Mouse (Mus musculus) adipocyte (in vitro differentiated cells): Measurements from ENCODE around the gene Gpr88.

Experiments used
- DNase-seq: peaks from one replicate; pipeline ENCODE4 v3.0.0-alpha.2; 2016; ENCODE audit warnings: low spot score

Gpr88 gene

DNA sequence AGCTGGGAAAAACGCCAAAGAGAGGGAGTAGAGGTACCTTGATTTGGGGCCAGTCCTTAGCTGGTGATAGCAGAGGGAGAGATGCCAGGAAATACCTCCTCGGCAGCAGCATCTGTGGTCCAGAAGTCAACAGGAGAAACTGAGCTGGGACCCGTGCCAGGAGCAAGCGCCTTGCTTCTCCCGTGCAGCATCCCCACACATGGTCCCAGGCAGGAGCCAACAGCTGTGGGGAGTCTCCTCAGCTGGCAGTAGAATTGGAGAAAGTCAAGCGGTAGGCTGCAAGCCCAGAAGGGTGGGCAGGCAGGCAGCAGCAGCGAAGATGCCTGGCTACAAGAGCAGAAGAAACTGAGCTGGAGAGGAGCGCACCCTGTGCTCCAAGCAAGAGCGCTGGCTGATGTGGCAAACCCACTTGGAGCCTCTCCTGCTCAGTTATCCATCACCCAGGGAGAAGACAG lies at the start of gene Gpr88:
Gene Gpr88, minus strand, starts transcription at position 427 of the 455 bp plus-strand sequence.
- peak; percentile 53 for DNase-seq

DNA sequence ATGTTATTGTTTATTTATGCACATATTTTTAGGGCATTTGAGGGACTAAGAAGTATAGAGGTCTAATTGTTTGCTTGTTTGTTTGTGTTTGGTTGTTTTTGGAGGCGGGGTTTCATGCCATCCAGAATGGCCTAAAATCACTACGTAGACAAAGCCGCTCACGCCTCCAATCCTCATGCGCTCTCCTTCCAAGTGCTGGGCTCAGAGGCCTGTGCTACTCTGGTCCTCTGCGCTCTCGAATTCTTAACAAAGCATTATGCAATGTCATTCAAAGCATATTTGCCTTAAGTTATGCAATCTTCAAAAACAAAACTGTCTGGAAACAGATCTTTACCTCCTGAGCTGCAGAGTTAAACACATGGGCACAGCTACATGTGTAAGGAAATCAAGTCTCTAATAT lies 49.3 kb upstream of the Gpr88 start:
- DNase-seq: no peak

DNA sequence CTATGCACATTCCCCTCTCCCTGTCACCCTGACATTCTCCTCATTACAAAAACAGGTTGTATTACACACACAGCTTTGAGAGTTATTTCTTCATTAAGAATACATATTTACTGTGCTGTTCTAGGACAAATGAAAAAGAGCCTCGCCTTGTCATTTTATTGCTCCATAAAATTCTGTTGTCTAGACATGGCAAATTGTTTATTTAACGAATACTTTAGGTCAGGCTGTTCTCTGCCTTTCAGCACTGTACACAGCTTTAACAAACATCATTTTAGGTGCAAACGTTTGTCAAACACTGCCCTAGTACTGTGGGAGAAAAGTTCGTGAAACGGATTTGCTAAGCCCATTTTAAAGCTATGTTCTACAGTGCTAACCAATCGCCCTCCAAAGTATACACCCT lies 48.5 kb upstream of the Gpr88 start:
- no peak for DNase-seq

DNA sequence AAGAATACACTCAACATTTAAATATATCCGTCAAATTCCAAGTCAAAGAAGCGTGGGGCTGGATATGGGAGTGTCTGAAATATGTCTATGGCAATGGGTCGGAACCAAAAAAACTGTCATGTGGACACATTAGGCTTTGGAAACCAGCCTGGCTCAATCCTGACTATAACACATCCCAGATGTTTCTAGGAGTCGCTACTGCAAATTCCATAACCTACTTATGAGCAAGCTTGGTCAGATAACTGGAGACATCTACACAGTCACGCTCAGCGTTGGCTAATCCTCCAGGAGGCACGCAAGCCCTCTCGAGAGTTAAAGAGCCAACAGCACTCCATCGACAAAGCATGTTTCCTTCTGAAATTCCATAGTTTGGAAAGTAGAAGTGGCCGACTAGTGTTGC lies 45.4 kb upstream of the Gpr88 start:
- peak; percentile 20 for DNase-seq

DNA sequence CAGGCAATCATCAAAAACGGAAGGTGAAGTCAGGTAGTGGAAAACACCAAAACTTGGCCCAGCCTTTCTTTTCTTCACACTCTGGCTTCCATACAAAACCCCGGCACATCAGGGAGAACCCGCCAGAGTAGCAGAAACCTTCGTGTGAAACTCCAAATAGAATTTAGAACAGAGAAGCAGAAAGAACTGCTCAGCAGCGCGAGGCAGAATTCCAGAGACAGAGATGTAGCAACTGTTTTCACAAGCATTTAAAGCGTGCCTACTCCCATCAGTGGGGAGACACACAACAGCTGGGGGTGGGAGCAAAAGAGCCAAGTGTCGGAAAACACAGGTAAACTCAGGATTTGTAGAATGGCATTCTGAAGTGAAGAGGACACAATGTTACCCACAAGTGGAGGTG lies 44.7 kb upstream of the Gpr88 start:
- no peak for DNase-seq

DNA sequence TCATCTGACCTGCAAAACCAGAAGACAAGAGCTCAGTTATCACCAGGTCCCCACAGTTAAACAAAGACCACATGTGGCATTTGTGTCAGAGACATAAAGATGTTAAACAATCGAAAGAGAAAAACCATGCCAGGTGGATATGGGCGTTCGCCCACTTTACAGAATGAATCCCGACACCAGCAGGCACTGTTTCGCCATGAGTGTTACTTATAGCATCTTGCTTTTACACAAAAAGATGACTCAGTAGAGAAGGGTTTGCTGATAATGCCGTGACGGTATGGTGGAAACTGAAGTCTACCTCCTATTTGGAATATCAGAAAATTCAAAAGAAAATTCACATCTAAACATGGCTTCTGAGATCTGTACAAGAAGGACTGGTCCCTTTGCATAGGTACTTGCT lies 43.9 kb upstream of the Gpr88 start:
- no peak for DNase-seq

DNA sequence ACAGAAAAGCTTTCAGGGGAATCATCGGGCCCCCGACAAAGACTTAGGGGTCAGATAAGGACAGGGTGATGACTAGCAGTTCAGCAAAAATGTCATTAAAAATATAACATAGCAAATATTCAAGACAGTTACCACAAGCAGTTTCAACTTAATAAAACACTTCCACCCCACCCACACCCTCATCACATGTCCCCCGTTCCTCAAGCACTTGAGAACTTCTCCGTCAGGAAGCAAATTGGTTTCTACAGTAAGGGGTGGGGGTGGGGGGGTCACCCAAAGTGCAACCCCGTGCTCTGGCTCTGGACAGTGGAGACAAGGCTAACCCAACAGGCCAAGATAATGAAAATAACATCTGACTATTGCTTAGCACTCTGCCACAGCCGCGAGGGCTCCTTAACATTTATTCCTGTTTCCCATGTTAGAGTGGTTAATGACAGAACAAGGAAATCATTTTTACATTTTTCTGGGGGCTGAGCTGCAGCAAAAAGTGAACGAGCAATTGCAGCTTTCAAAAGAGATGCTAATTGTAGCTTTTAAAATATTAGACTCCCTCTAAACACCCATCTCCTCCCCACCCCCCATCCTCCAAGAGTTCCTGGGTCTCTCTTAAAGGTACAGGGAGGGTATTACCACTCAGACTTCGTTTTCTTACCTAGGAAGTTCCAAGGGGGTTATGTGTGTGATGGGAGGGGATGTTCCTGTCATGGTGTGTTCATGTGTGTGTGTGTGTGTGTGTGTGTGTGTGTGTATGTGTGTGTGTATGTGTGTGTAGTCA lies 36.9 kb upstream of the Gpr88 start:
- no peak for DNase-seq

DNA sequence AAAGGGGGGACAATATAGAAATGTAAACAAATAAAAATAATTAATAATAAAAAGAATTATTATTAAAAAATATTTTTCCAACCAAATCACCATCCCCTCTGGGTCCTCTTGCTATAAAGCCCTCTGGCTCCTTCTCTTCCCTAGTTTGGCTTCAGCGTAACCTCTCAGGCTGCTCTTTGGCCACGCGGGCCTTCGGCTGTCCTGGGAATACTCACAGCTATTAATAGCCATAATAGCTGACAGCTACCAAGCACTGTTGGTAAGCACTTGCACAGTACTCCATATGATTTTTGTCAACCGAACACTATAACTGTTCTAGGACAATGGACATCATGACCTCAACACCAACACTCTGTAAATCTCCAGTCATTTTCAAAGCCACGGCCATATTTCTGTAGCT lies 35.5 kb upstream of the Gpr88 start:
- no peak for DNase-seq

DNA sequence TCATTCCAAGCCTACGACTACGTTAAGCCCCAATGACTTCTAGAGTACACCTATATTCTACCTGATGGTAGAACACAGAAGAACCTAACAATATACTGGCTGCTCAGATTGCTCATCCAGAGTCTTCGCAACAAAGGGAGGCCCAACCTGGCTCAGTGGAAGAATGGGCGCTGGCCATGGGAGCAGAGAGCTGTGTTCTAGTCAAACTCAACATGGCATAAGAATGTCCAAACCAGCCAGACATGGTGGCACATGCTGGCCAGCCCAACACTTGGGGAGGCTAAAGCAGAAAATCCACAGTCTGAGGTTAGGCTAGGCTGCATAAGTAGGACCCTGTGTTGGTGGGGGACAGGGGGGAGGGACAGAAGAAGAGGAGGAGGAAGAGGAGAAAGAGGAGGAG lies 31.4 kb upstream of the Gpr88 start:
- DNase-seq: no peak

DNA sequence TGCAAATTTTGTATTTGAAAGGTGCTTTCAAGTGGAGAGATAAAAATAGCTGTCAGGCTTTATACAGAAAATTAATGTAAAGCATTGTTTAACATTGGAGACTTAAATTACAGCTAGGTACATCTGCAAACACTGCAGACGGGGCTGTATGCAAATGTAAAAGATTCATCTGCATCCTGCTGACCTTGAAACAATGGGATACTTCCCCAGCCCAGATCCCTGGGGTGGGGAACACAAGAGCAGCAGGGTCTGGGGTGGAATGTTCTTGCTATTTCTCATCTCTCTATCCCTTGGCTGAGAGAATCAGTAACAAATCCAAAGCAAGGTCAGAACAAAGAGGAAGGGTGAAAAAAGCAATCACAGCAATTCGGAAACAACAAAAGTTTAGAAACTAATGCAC lies 30.7 kb upstream of the Gpr88 start:
- DNase-seq: no peak

DNA sequence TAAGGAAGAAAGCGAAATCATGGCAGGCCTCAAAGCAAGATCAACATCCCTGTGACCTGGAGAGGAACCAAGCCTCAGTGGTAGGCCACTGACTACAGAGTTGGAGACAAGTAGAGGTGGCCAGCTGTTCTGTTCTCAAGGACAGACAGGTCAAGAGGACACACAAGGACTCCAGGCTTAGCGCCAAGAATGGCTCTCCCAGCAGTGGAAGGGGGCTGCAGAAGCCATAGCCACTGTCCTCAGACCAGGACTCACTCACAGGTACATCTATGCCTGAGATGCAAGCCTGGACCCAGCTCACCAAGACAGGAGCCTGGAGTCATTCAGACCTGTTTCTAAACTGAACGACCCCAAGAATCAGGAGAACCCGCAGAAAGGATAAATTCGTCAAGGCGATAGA lies 28.4 kb upstream of the Gpr88 start:
- DNase-seq: no peak

DNA sequence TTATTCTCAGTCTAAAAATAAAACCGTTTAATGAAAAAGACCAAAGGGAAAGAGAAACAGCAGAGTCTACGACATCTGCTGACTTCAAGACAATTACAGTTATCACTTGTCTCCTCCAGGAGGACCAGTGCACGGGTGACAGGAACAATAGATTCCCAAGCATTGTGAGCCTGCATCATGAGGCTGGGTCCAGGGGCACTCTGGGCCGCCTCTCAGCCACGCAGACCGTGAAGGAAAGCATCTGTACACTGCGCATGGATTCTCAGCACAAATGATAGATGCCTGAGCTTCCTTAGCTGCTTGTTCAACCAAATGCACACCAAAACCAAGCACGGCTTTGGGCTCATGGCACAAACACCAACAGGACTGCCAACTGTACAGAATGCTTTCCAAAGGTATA lies 23.8 kb upstream of the Gpr88 start:
- DNase-seq: no peak

DNA sequence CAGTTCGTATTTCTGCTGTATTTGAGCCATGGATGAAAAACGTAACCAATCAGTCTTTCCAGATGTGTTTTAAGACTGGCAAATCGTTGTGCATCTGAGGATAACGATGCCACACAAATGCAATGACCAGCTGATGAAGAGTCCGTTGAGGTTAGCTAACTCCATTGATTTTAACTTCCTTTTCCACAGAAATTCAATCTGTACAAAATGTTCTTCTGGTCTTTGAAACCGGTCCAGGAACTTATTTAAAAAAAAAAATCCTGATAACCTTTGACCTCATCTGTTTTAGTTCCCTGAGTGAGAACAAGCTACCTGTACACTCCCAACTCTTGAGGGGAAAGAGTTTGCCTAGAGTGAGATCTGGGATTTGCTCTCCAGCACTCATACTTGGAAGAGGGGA lies 18.4 kb upstream of the Gpr88 start:
- DNase-seq: no peak

DNA sequence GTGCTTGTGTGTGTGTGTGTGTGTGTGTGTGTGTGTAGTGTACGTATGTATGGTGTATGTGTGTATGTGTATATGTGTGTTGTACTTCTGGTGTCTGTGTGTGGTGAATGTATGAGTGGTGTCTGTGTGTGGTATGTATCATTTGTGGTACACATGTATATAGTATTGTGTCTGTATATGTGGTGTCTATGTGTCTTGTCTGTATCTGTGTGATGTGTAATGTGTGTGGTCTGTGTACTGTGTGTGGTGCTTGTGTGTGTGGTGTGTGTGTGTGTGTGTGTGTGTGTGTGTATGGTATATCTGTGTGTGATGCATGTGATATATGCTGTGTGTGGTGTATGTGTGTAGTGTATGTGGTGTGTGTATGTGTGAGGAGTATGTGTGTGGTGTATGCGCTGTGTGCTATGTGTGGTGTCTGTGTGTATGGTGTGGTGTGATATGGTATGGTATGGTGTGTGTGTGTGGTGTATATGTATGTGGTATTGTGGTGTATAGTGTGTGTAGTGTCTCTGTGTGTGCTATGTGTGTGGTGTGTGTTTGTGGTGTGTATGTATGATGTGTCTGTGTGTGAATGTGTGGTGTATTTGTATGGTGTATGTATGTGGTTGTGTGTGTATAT lies 13.8 kb upstream of the Gpr88 start:
- DNase-seq: no peak

DNA sequence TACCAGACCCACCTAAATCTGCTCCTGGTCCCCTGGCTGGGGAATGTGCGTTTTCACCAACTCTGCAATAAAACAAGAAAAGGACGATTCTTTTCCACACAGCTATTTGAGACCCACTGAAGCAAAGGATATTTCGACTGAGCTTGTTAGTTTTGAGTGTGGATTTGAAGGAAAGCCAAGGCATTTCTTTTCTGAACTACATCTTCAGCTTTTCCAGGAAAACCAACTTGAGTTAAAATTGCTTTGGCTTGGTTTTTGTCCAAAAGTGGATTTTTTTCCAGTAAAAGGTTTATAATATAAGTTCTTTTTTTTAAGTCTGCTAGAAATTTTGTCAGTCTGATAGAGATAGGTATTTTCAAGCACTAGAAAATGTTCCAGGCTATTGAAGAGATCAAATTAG lies 13.1 kb upstream of the Gpr88 start:
- peak; percentile 40 for DNase-seq

DNA sequence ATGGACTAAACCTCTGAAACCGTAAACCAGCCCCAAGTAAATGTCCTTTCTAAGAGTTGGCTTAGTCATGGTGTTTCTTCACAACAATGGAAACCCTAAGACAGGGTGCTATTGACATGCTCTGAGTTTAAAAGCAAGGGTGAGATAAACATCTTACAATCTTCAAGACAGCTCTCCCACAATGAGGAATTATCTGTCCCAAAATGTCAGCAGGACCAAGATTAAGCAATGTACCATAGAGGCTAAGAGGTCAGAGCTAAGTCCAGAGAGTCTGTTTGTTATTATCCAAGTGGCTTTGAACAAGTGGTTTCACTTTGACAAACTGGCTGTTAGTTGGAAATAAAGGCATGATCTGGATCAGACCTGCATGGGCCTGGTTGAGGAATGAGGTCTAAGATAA lies 10.7 kb upstream of the Gpr88 start:
- peak; percentile 76 for DNase-seq

DNA sequence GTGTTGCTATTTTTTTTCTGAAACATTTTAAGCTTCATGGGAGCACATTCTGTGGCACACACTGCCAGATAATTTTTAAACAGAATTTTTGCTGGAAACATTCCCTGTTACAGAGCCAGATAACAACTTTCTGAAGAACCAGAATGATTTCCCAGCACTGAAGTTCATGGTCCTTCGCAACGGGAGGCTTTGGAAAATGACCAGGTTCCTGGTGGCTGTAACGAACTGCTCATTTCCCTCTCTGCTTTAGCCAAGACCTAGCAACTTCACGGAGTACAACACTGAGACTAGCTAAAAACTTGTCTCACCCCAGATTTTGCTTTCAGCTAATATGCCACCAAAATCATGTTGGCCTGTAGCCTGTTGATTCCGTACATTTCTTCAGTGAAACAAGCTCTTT lies 9.8 kb upstream of the Gpr88 start:
- DNase-seq: peak; percentile 78

DNA sequence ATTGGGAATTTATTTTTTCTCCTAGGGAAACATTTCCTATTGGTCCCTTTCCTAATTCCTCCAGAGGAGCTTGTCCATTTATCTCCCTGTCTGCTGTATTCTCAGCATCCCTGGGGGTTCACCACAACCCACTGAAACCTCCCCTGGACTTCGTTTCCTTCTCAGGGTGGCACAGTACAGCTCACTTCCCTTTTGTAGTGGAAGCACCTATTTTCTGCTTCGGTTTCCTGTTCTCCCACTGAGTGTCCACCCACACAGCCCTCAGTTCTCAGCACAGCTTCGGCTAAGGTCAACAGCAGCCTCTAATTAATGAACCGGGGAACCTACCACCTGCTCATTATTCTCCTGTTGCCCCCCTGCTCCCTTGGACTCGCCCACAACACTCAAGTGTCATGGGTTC lies 2.8 kb upstream of the Gpr88 start:
- no peak for DNase-seq

DNA sequence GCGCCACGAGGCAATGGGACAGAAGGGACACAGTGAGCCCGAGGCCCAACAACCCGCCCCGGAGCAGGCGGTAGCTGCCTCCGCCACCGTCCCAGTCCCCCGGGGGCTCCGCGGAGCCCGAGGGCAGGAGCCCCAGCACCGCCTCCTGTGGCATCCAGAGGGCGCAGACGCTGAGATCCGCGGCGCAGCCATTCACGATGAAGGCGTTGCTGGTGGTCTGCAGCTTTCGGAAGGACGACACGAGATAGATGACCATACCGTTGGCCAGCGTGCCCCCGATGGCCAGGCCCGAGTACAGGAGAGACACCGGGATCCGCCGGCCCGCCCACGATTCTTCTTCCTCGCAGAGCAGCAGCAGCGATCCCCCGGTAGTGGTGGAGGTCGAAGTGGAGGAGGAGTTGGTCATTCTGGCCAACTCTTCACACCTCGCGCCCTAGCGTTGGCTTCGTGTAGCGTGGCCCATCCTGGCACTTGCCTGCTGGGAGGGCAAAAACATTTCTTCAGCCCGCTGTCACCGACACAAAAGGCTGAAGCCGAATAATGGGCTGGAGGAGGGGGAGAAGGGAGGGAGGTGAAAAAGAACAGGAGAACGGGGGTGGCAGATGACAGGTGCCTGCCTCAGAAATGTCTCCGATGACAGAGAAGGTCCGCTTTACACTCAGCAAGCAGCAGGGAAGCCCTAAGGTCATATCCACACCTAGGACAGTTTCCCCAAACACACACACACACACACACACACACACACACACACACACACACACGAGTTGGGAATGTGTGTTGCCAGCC lies 855 bp downstream of the Gpr88 start:
- no peak for DNase-seq

DNA sequence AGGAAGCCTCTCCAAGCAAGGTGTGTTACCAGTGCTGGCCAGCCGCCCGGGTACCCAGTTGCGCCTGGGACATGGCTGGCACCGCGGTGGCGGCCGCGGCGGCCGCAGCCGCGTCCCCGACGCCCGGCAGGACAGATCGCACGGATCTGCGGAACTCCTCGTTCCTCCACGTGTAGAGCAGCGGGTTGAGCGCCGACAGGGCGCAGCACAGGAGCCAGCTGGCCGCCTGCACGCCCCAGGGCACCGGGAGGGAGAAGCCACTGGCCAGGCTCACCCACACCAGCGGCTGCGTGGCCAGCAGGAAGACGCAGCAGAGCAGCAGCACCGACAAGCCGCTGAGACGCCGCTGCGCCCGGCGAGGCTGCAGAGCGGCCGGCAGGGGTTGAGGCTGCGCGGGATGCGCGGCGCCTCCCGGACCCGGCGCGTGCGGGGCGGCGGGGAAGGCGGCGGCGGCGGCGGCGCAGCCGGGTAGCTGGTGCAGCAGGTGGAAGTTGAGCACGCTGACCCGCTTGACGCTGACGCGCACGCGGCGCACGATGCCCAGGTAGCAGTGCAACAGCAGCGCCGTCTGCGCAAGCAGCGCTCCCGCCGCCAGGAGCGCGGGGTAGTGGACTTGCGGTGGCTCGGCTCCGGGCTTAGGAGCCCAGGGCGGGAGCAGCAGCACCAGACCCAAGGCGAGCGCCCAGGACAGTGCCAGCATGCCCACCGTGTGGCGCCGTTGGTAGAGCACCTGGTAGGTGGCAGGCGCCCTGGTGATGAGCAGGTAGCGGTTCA lies 1.6 kb downstream of the Gpr88 start:
- no peak for DNase-seq

DNA sequence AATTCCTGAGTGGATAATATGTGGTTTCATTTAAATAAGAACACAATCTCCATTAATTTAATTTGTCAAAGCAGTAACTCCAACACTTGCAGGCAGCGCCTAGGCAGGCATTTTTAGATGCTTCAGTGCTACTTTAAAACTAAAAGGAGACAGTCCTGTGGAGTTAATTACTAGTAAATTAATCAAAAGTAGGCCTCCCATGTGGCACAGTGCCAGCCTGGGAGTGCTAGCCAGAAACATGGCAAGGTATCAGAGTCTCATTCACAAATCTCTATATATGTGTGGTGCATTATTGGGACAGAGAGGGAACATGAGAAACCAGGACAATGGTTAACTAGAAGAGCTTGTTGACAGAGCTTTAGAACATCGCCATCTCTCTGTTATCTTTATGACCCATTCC lies 4.3 kb downstream of the Gpr88 start:
- DNase-seq: no peak

DNA sequence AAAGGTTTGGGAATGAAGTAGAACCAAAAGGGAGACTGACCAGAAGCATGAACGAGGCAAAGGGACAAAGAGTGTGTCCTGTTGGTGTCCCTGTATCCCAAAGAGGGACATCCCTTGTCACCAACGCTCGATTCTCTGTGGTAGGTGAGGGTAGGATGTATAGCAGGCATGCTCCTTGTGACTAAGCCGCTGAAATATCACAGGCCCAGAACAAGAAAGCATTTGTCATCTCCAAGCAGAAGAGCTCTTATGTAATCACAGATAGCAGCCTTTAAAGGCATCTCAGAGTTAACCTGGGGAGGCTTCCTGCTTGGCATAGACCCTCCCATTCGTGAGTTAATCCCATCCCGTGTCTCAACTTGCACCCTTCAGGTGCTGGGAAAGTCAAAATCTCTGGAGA lies 8.8 kb downstream of the Gpr88 start:
- DNase-seq: no peak
